Comparison of ENCODE assay signal across 8 mouse cellular contexts in the genomic region with DNA sequence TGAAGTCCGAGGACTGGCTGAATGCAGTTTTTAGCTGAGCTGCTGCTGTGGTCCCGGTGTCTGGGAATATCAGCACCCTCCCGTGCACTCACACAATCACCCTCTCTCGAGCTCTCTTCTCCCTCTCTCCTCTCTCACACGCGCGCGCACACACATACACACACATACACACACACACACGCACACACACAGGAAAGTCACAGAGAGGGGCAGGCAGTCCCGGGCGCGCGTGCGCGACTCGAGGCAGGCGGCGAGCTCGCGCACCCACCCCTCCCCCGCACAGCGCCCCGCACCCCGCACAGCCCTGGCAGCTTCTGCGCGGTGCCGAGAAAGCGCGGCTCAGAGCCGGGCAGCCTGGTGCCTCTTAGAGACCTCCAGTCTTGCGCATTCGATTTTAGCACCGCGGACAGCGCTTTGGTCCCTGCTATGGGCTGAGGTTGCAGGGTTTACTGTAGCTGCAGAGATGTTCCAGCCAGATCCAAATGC. TPM values are rescaled to one million over a fixed set of nuclear protein-coding genes. Genes with fewer than 3 reads are reported as not detected.
DNase-seq lines count a peak whose midpoint lies in the region; ATAC-seq and TF ChIP-seq lines count a peak whose summit lies in the region.

TSS of gene Gria2 (minus strand) at position 240 of the 486 bp plus-strand sequence.

- no peak within 1 kb of the TSS for H3K27ac ChIP-seq in embryonic facial prominence, embryonic 13.5 days
- no peak within 1 kb of the TSS for H3K27ac ChIP-seq in heart, embryonic 14.5 days (replicated peaks in 1 of 2; ENCODE audit: control insufficient read depth in 1 of 2, insufficient read depth in 1 of 2, low read depth in 2 of 2, low read length in 2 of 2)
- no peak within 1 kb of the TSS for H3K27ac ChIP-seq in liver, embryonic 11.5 days (ENCODE audit: low read depth, low read length)
- H3K27ac ChIP-seq in olfactory bulb, adult 2 months (ENCODE audit: insufficient read depth, low read depth, low read length), result peak within 1 kb of the TSS; percentile 97

- peak; percentile 74 for TF ChIP-seq POLR2A in olfactory bulb, adult 2 months (IDR thresholded peaks at IDR 0.05; ENCODE audit: insufficient read depth, low read depth, low read length)

- H3K4me3 ChIP-seq in embryonic facial prominence, embryonic 13.5 days, result peak within 1 kb of the TSS; percentile 47
- peak within 1 kb of the TSS; percentile 27 to 37 for H3K4me3 ChIP-seq in heart, embryonic 14.5 days (ENCODE audit: control insufficient read depth in 1 of 2, insufficient read depth in 1 of 2, low read depth in 1 of 2, low read length in 2 of 2)
- peak within 1 kb of the TSS; percentile 36 for H3K4me3 ChIP-seq in liver, embryonic 11.5 days (ENCODE audit: low read depth, low read length)
- H3K4me3 ChIP-seq in olfactory bulb, adult 2 months (ENCODE audit: insufficient read depth, low read depth, low read length), result peak within 1 kb of the TSS; percentile 77

- H3K4me2 ChIP-seq in embryonic facial prominence, embryonic 13.5 days, result peak within 1 kb of the TSS; percentile 88
- H3K4me2 ChIP-seq in heart, embryonic 14.5 days (ENCODE audit: low read length), result peak within 1 kb of the TSS; percentile 76
- peak within 1 kb of the TSS; percentile 65 for H3K4me2 ChIP-seq in liver, embryonic 11.5 days

- no peak for TF ChIP-seq CTCF in olfactory bulb, adult 2 months (IDR thresholded peaks at IDR 0.05; ENCODE audit: insufficient read depth, low read depth, low read length)

- under 1% methylated on average over 35 of the region's 35 CpGs for WGBS in embryonic facial prominence, embryonic 13.5 days
- under 1% methylated on average over 35 of the region's 35 CpGs for WGBS in heart, embryonic 14.5 days
- under 1% methylated on average over 31 of the region's 35 CpGs for WGBS in liver, embryonic 11.5 days
- WGBS in olfactory bulb, adult 2 months, result under 1% methylated on average over 35 of the region's 35 CpGs

- peak; percentile 8 for DNase-seq in 3134 (ENCODE audit: extremely low read depth, insufficient read length, low spot score)
- peak; percentile 89 for DNase-seq in adrenal gland, postnatal 14 days
- DNase-seq in kidney, postnatal 14 days, result peak; percentile 78
- DNase-seq in liver, embryonic 11.5 days (ENCODE audit: low spot score), result peak; percentile 64
- DNase-seq in thymus, postnatal 36 days, result peak; percentile 33 to 47

- peak within 1 kb of the TSS; percentile 27; the same call in 1 of the 2 replicates for H3K9ac ChIP-seq in embryonic facial prominence, embryonic 13.5 days
- no peak within 1 kb of the TSS for H3K9ac ChIP-seq in heart, embryonic 14.5 days (ENCODE audit: low read length)
- no peak within 1 kb of the TSS for H3K9ac ChIP-seq in liver, embryonic 11.5 days (ENCODE audit: low read depth, low read length)

- H3K9me3 ChIP-seq in embryonic facial prominence, embryonic 13.5 days, result no peaks in the 10 kb centered on the region
- H3K9me3 ChIP-seq in heart, embryonic 14.5 days (ENCODE audit: control insufficient read depth, low read length), result no peaks in the 10 kb centered on the region
- no peaks in the 10 kb centered on the region for H3K9me3 ChIP-seq in liver, embryonic 11.5 days (ENCODE audit: control insufficient read depth, low read length)

- no peaks in the 10 kb centered on the region for H3K36me3 ChIP-seq in embryonic facial prominence, embryonic 13.5 days
- no peaks in the 10 kb centered on the region for H3K36me3 ChIP-seq in heart, embryonic 14.5 days (ENCODE audit: control insufficient read depth, insufficient read depth, low read length)
- no peaks in the 10 kb centered on the region for H3K36me3 ChIP-seq in liver, embryonic 11.5 days (ENCODE audit: control insufficient read depth, insufficient read depth, low read length)

- H3K27me3 ChIP-seq in embryonic facial prominence, embryonic 13.5 days, result peaks cover 35% of the 10 kb centered on the region
- peaks cover 39% of the 10 kb centered on the region for H3K27me3 ChIP-seq in heart, embryonic 14.5 days (ENCODE audit: control insufficient read depth, insufficient read depth, low read length)
- peaks cover 28% of the 10 kb centered on the region for H3K27me3 ChIP-seq in liver, embryonic 11.5 days (replicated peaks; ENCODE audit: control insufficient read depth, insufficient read depth, low read length)

- ATAC-seq in embryonic facial prominence, embryonic 13.5 days (ENCODE audit: insufficient number of reproducible peaks, insufficient read depth, low FRiP score, low TSS enrichment, low read depth), result peak; percentile 85; the same call in 1 of the 2 replicates
- ATAC-seq in heart, embryonic 14.5 days (ENCODE audit: insufficient number of reproducible peaks, insufficient read depth, low FRiP score, low read depth), result peak; percentile 83; the same call in 1 of the 2 replicates
- ATAC-seq in liver, embryonic 11.5 days (replicated peaks; ENCODE audit: low FRiP score), result peak; percentile 64

- peaks cover 17% of the 10 kb centered on the region for H3K4me1 ChIP-seq in embryonic facial prominence, embryonic 13.5 days
- H3K4me1 ChIP-seq in heart, embryonic 14.5 days (ENCODE audit: control insufficient read depth in 2 of 2, insufficient read depth in 2 of 2, low read length in 2 of 2), result peaks cover 7 to 17% of the 10 kb centered on the region in 2 experiments; a peak in 3 of 4 replicates
- H3K4me1 ChIP-seq in liver, embryonic 11.5 days (replicated peaks; ENCODE audit: control insufficient read depth, insufficient read depth, low read length), result no peaks in the 10 kb centered on the region; the same call in 1 of the 2 replicates
- H3K4me1 ChIP-seq in olfactory bulb, adult 2 months (ENCODE audit: control insufficient read depth, insufficient read depth, low read length), result no peaks in the 10 kb centered on the region

RNA-seq across cellular contexts. Expression of gene Gria2, which starts in this region (rescaled TPM):
- 11.9 and 15.8 TPM in 2 replicates for total RNA-seq in adrenal gland, postnatal 14 days (2021)
- 3.7 and 3.8 TPM in 2 replicates for polyA plus RNA-seq in embryonic facial prominence, embryonic 13.5 days (2015; fragmentation: Nextera tagmentation; extraction: Ambion mirVana)
- 0.82 and 1.2 TPM in 2 replicates for polyA plus RNA-seq in heart, embryonic 14.5 days (2014; fragmentation: Nextera tagmentation; extraction: Ambion mirVana)
- polyA plus RNA-seq in liver, embryonic 11.5 days (2014; fragmentation: Nextera tagmentation; extraction: Ambion mirVana), result 1.5 and 1.8 TPM in 2 replicates
- polyA plus RNA-seq in olfactory bulb, adult 2 months (2012; ENCODE audit: insufficient read depth, insufficient read length, low replicate concordance, missing spikeins), result 211 and 295 TPM in 2 replicates

Comparison
In these comparisons a context has a peak if more than half of its experiments do, and no peak if none do; other contexts are left out.
1. RNA of gene Gria2 (polyA plus RNA-seq): 211 to 295 TPM in olfactory bulb, adult 2 months; 3.7 to 3.8 TPM in embryonic facial prominence, embryonic 13.5 days, 1.5 to 1.8 TPM in liver, embryonic 11.5 days and 0.82 to 1.2 TPM in heart, embryonic 14.5 days; every median in the first group is over 10 times any median in the second.
2. DNase-seq: peak in every context shown above with its lines; median percentile 89 in adrenal gland, postnatal 14 days; 78 in kidney, postnatal 14 days; 64 in liver, embryonic 11.5 days; 40 in thymus, postnatal 36 days; 8 in 3134.
3. Peak in every context shown above with its lines, with median percentiles within 50 percentile points of each other: ATAC-seq, H3K4me2 ChIP-seq and H3K4me3 ChIP-seq.